Mouse (Mus musculus) CD4-positive, CD25-positive, alpha-beta regulatory T cell, adult 9 weeks (primary cell): ENCODE measurements around the gene Arxes1. TPM values are rescaled to one million over a fixed set of nuclear protein-coding genes. Genes with fewer than 3 reads are reported as not detected.

Experiments used
- polyA plus RNA-seq: library from polyadenylated mRNA; unstranded; fragments of 100-300 nt; shearing (Covaris generic); gene quantifications from one replicate; pipeline ENCODE4 v1.2.1, GENCODE M21; 2017

Arxes1 gene
- polyA plus RNA-seq: not detected

DNA sequence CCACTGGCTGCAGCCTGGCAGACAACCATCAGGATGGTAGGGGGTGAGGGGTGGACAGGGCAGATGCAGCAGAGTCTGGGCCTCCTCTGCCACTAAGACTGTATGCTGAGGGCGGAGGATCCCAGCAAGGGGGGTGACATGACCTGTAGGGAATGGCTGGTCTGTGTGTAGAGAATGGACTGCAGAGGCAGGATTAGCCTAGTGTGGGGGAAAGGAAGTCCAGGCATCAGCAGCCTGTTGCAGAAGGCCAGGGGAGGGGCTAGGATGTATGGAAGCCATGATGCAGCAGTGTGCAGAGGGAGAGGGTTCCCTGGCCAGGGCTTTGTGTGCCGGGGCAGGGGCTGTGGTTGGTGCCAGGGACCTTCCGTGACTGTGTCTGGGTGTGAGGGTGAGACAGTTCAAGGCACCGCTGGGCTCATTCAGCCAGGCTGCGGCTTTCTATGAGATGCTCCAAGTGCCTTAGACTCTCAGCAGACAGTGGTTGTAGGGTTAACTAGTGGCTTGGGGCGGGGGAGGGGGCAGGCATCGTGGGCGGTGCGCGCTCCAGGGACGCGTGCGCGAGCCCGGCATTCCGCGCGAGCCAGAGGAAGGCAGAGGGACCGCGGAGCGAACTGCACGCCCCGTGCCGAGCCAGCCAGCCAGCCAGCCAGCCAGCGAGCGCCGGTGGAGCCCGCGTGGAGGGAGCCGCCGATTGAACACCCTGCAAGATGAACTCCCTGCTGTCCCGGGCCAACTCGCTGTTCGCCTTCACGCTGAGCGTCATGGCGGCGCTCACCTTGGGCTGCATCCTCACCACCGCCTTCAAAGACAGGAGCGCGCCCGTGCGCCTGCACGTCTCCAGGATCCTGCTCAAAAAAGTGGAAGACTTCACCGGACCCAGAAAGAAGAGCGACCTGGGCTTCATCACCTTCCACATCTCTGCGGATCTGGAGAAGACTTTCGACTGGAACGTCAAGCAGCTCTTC is at the start of gene Arxes1:
Gene Arxes1, plus strand, starts transcription at position 569 of the 965 bp plus-strand sequence.

GRCm38 (mm10) chrX:135993664-135994119 is 39.5 kb upstream of the Arxes1 start, which contains the start of gene Arxes2:
TSS of gene Arxes2 (plus strand) at chrX:135993824.

GRCm38 (mm10) chrX:136068020-136068419 is 34.9 kb downstream of the Arxes1 start, which contains the start of gene Bex2:
TSS of gene Bex2 (minus strand) at chrX:136068236.

Other genes starting within 250 kb of the Arxes1 start
- gene Bhlhb9, start 235.8 kb upstream of the Arxes1 start, polyA plus RNA-seq: 33.0 TPM
- gene Gprasp2, start 194.3 kb upstream of the Arxes1 start, polyA plus RNA-seq: 22.8 TPM
- gene Arxes2, start 39.5 kb upstream of the Arxes1 start, polyA plus RNA-seq: 6.6 TPM
- 1.3 TPM for gene Bex2, start 34.9 kb downstream of the Arxes1 start, polyA plus RNA-seq
- gene Nxf3, start 51.9 kb downstream of the Arxes1 start, polyA plus RNA-seq: not detected
- gene Bex4, start 105.6 kb downstream of the Arxes1 start, polyA plus RNA-seq: not detected
- gene Tceal8, start 139.0 kb downstream of the Arxes1 start, polyA plus RNA-seq: 1.1 TPM
- not detected for gene Tceal5, start 170.5 kb downstream of the Arxes1 start, polyA plus RNA-seq
- gene Tceal7, start 181.4 kb downstream of the Arxes1 start, polyA plus RNA-seq: not detected
- not detected for gene Bex1, start 182.1 kb downstream of the Arxes1 start, polyA plus RNA-seq
- 49.4 TPM for gene Tceal9, start 211.7 kb downstream of the Arxes1 start, polyA plus RNA-seq
- 100 TPM for gene Bex3, start 236.9 kb downstream of the Arxes1 start, polyA plus RNA-seq